Mouse (Mus musculus): ENCODE measurements at regions not wholly inside any gene's neighbourhood (a gene's known extent, or its start where the extent isn't known, plus 50 kb on each side); places are given as distances from the start of the nearest gene placed in this dataset.

DNA sequence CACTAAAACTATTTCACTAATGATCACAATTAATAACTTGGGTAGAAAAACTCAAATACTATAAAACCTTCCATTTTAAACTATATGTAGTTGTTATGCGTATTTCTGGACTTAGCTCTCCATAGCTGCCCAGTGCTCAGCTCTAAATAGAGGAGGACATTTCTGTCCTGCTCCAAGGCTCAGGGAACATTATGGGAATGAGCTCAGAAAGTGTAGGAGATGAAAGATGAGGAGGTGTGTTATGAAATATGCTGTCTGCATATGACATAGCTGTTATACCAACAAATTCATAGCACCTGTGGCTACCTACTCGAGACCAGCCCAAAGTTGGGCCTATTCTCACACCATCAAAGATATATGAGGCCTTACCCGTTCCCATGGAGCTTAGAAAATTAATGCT, 106.3 kb downstream of the Aldh8a1 start:
- Histone ChIP-seq H3K36me3 (no peaks in the 10 kb centered on the region), H3K27me3 (no peaks in the 10 kb centered on the region), H3K4me3 (replicated peaks) (no peak overlapping the region), H3K9ac (no peak overlapping the region), H3K4me1 (replicated peaks) (no peaks in the 10 kb centered on the region), H3K9me3 (replicated peaks) (no peaks in the 10 kb centered on the region), H3K27ac (no peak overlapping the region), H3K4me2 (no peak overlapping the region)
- ATAC-seq (ENCODE audit: low read depth) (no peak), DNase-seq (no peak)
- 58% methylated on average over 3 of the region's 3 CpGs for WGBS (ENCODE audit: insufficient replicate concordance)

- 69% methylated on average over 7 of the region's 7 CpGs for WGBS (ENCODE audit: insufficient replicate concordance)
- no peaks in the 10 kb centered on the region for H3K4me1 ChIP-seq (replicated peaks)
- H3K4me2 ChIP-seq, result no peak overlapping the region
- H3K27ac ChIP-seq, result no peak overlapping the region
- no peaks in the 10 kb centered on the region for H3K27me3 ChIP-seq
- no peak overlapping the region for H3K9ac ChIP-seq
- no peaks in the 10 kb centered on the region for H3K9me3 ChIP-seq (replicated peaks)
- no peak for ATAC-seq (ENCODE audit: low read depth)
- no peak for DNase-seq
- no peak overlapping the region for H3K4me3 ChIP-seq (replicated peaks)
- no peaks in the 10 kb centered on the region for H3K36me3 ChIP-seq
Observed at GRCm38 (mm10) chr10:21488374-21488930, 104.5 kb upstream of the 1700020N01Rik start.

DNA sequence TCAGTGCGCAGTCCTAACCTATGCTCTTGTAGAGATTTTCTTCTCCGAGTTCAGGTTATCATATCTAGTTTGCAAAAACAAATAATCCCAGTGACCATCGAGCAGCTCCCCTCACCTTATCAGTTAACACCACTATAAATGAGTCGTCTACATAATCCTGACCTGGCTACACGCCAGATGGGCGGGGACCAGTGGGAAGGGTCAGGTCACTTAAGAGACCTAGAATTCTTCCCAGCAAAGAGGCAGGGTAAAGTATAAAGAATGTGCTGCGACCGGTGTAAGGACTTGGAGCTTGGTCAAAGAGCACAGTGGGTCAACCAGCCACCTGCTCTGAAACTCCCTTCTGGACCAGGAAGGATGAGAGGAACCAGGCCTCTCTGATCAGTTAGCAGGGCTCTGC, 102.0 kb upstream of the 1700020N01Rik start:
- DNase-seq (no peak), ATAC-seq (ENCODE audit: low read depth) (no peak)
- Histone ChIP-seq H3K27ac (no peak overlapping the region), H3K4me3 (replicated peaks) (no peak overlapping the region), H3K4me2 (no peak overlapping the region), H3K9me3 (replicated peaks) (no peaks in the 10 kb centered on the region), H3K27me3 (no peaks in the 10 kb centered on the region), H3K4me1 (replicated peaks) (no peaks in the 10 kb centered on the region), H3K9ac (no peak overlapping the region), H3K36me3 (no peaks in the 10 kb centered on the region)
- WGBS (ENCODE audit: insufficient replicate concordance), result 44% methylated on average over 8 of the region's 8 CpGs

DNA sequence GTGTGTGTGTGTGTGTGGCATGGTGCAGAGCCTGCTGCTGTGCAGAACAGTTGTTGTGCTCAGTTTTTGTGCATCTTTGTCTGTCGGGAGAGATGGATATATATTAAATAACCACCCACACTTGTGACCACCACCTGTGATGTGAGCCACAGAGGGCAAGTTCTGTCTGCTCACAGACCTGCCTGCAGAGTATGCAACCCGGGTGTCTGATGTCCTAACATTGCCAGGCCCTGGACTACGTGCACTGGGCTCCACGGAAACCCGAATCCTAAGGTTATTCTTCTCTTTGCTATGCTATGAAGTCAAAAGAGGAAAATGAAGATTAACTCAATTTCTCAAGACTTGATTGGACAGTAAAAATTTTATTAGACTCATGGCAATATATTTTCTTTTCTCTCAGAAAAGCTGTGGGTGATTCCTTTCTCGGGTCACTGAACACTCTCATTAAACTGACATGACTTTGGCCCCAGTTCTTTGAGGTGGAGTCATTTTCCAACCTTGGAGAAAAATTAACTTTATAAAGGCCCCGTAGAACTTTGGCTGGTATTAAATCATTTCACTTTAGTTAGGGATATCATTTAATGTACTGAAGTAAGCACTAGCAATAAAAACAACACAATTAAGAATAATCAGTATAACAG, 100.6 kb upstream of the 1700020N01Rik start:
- Histone ChIP-seq H3K27me3 (no peaks in the 10 kb centered on the region), H3K4me2 (no peak overlapping the region), H3K9me3 (replicated peaks) (no peaks in the 10 kb centered on the region), H3K36me3 (no peaks in the 10 kb centered on the region), H3K9ac (no peak overlapping the region), H3K27ac (no peak overlapping the region), H3K4me1 (replicated peaks) (no peaks in the 10 kb centered on the region), H3K4me3 (replicated peaks) (no peak overlapping the region)
- 70% methylated on average over 7 of the region's 7 CpGs for WGBS (ENCODE audit: insufficient replicate concordance)
- DNase-seq (no peak), ATAC-seq (ENCODE audit: low read depth) (no peak)

DNA sequence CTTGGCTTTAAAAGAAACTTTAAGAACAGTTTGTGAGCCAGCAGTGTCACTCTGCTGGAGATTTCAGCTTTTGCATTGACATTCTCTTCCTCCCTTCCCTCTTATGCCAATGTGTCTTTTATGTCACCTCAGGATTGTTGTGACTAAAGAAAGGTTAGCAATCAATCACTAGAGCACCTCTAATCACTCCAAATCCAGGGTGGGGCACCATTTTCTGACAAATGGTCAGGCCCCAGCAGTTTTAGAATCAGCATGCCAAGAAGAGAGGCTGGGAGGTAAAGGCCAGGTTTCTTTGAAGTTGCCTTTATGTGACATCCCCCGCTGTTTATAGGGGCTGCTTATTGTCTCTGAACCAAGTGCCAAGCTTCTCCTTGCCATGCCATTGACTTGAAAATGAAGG, 98.4 kb upstream of the 1700020N01Rik start:
- WGBS (ENCODE audit: insufficient replicate concordance), result 44% methylated on average over 1 of the region's 1 CpGs

GRCm38 (mm10) chr10:21497110-21497509, 95.8 kb upstream of the 1700020N01Rik start:
- H3K27me3 ChIP-seq, result no peaks in the 10 kb centered on the region
- WGBS (ENCODE audit: insufficient replicate concordance), result 53% methylated on average over 3 of the region's 3 CpGs
- H3K4me3 ChIP-seq (replicated peaks), result no peak overlapping the region
- H3K27ac ChIP-seq, result no peak overlapping the region
- ATAC-seq (ENCODE audit: low read depth), result no peak
- H3K36me3 ChIP-seq, result no peaks in the 10 kb centered on the region
- H3K9me3 ChIP-seq (replicated peaks), result no peaks in the 10 kb centered on the region
- no peak overlapping the region for H3K9ac ChIP-seq
- H3K4me2 ChIP-seq, result no peak overlapping the region
- no peak for DNase-seq
- H3K4me1 ChIP-seq (replicated peaks), result no peaks in the 10 kb centered on the region

More for the DNA sequence above, 98.4 kb upstream of the 1700020N01Rik start:
- no peak for ATAC-seq (ENCODE audit: low read depth)
- no peak for DNase-seq
- Histone ChIP-seq H3K9ac (no peak overlapping the region), H3K36me3 (no peaks in the 10 kb centered on the region), H3K4me3 (replicated peaks) (no peak overlapping the region), H3K4me2 (no peak overlapping the region), H3K27ac (no peak overlapping the region), H3K27me3 (no peaks in the 10 kb centered on the region), H3K9me3 (replicated peaks) (no peaks in the 10 kb centered on the region), H3K4me1 (replicated peaks) (no peaks in the 10 kb centered on the region)

- ATAC-seq (ENCODE audit: low read depth), result no peak
- H3K9me3 ChIP-seq (replicated peaks), result no peaks in the 10 kb centered on the region
- WGBS (ENCODE audit: insufficient replicate concordance), result 72% methylated on average over 4 of the region's 4 CpGs
Observed at GRCm38 (mm10) chr10:21498143-21498542, 94.8 kb upstream of the 1700020N01Rik start.

GRCm38 (mm10) chr10:21501658-21502057, 91.3 kb upstream of the 1700020N01Rik start:
- no peak overlapping the region for H3K4me2 ChIP-seq
- no peak overlapping the region for H3K9ac ChIP-seq
- DNase-seq, result no peak
- no peak overlapping the region for H3K27ac ChIP-seq
- WGBS (ENCODE audit: insufficient replicate concordance), result 54% methylated on average over 4 of the region's 4 CpGs
- H3K36me3 ChIP-seq, result no peaks in the 10 kb centered on the region
- no peaks in the 10 kb centered on the region for H3K9me3 ChIP-seq (replicated peaks)
- H3K4me1 ChIP-seq (replicated peaks), result no peaks in the 10 kb centered on the region
- H3K27me3 ChIP-seq, result no peaks in the 10 kb centered on the region
- no peak for ATAC-seq (ENCODE audit: low read depth)
- no peak overlapping the region for H3K4me3 ChIP-seq (replicated peaks)

More at GRCm38 (mm10) chr10:21498143-21498542, 94.8 kb upstream of the 1700020N01Rik start:
- no peaks in the 10 kb centered on the region for H3K36me3 ChIP-seq
- no peak overlapping the region for H3K4me3 ChIP-seq (replicated peaks)
- no peak overlapping the region for H3K27ac ChIP-seq
- no peak overlapping the region for H3K9ac ChIP-seq
- H3K27me3 ChIP-seq, result no peaks in the 10 kb centered on the region
- DNase-seq, result no peak
- H3K4me2 ChIP-seq, result no peak overlapping the region
- no peaks in the 10 kb centered on the region for H3K4me1 ChIP-seq (replicated peaks)

DNA sequence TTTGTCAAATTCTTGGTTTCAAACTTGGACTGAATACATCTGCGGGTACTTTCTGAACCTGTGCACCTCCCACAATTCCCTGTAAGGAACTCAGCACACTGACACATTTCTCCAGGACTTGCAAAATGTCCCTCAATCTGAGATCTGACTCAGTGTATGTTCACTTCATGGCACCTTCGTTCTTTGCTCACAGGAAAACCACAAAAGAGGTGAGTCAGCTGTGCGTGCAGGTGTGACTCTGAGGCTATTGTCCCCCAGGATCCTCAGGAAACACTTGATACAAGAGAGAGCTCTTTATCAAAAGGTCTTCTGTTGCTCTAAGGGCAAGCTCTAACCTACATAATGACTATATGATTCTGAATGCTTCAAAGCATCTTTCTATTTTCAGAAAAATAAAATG, 88.5 kb upstream of the 1700020N01Rik start:
- no peaks in the 10 kb centered on the region for H3K27me3 ChIP-seq
- H3K4me1 ChIP-seq (replicated peaks), result no peaks in the 10 kb centered on the region
- H3K36me3 ChIP-seq, result no peaks in the 10 kb centered on the region
- H3K9me3 ChIP-seq (replicated peaks), result no peaks in the 10 kb centered on the region
- H3K4me2 ChIP-seq, result no peak overlapping the region
- no peak overlapping the region for H3K9ac ChIP-seq
- ATAC-seq (ENCODE audit: low read depth) (no peak), DNase-seq (no peak)
- no peak overlapping the region for H3K4me3 ChIP-seq (replicated peaks)
- WGBS (ENCODE audit: insufficient replicate concordance), result 58% methylated on average over 3 of the region's 3 CpGs
- H3K27ac ChIP-seq, result no peak overlapping the region

DNA sequence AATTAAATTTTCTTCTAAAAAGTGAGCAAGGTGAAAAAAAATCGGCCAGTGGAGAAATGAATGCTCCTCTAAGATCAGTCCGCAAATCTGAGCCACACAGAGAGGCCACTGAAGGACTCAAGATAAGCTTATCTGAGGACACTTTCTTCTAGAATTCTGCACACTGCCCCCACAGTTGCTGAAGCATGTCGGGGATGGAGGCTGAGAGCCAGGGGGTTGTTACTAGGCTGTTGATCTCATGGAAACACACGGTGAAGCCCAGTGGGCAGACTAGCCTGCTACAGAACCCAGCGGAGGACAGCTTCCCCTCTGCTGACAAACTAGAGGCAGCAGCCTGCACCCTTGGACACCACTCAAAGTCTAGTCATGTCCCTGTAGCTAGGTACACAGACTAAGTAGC, 81.6 kb upstream of the 1700020N01Rik start:
- Histone ChIP-seq H3K9me3 (replicated peaks) (no peaks in the 10 kb centered on the region), H3K27me3 (0 out of 2 replicates have a peak, but pooled peaks cover 13% of the 10 kb centered on the region), H3K4me1 (replicated peaks) (0 out of 2 replicates have a peak, but pooled peaks cover 5% of the 10 kb centered on the region), H3K4me3 (replicated peaks) (no peak overlapping the region), H3K9ac (no peak overlapping the region), H3K36me3 (no peaks in the 10 kb centered on the region), H3K27ac (no peak overlapping the region), H3K4me2 (no peak overlapping the region)
- 22% methylated on average over 5 of the region's 5 CpGs for WGBS (ENCODE audit: insufficient replicate concordance)
- DNase-seq (peak; percentile 12), ATAC-seq (ENCODE audit: low read depth) (no peak)

GRCm38 (mm10) chr10:21512486-21512885, 80.5 kb upstream of the 1700020N01Rik start:
- H3K9ac ChIP-seq, result no peak overlapping the region
- no peak overlapping the region for H3K27ac ChIP-seq
- H3K4me1 ChIP-seq (replicated peaks), result 0 out of 2 replicates have a peak, but pooled peaks cover 5% of the 10 kb centered on the region
- 55% methylated on average over 13 of the region's 13 CpGs for WGBS (ENCODE audit: insufficient replicate concordance)
- 0 out of 2 replicates have a peak, but pooled peaks have one; percentile 39 for ATAC-seq (ENCODE audit: low read depth)
- no peaks in the 10 kb centered on the region for H3K36me3 ChIP-seq
- no peak for DNase-seq
- no peak overlapping the region for H3K4me3 ChIP-seq (replicated peaks)
- H3K27me3 ChIP-seq, result 0 out of 2 replicates have a peak, but pooled peaks cover 13% of the 10 kb centered on the region
- no peaks in the 10 kb centered on the region for H3K9me3 ChIP-seq (replicated peaks)
- no peak overlapping the region for H3K4me2 ChIP-seq

- H3K36me3 ChIP-seq, result no peaks in the 10 kb centered on the region
- 69% methylated on average over 6 of the region's 6 CpGs for WGBS (ENCODE audit: insufficient replicate concordance)
- no peak overlapping the region for H3K27ac ChIP-seq
- DNase-seq (no peak), ATAC-seq (ENCODE audit: low read depth) (no peak)
- no peaks in the 10 kb centered on the region for H3K9me3 ChIP-seq (replicated peaks)
- H3K4me3 ChIP-seq (replicated peaks), result no peak overlapping the region
- H3K27me3 ChIP-seq, result no peaks in the 10 kb centered on the region
- no peaks in the 10 kb centered on the region for H3K4me1 ChIP-seq (replicated peaks)
- H3K9ac ChIP-seq, result no peak overlapping the region
- H3K4me2 ChIP-seq, result no peak overlapping the region
Observed at GRCm38 (mm10) chr10:21517721-21518120, 75.2 kb upstream of the 1700020N01Rik start.
